Mouse (Mus musculus) bone marrow macrophage, adult 2 months (primary cell): ENCODE measurements around the gene Tlk2. TPM values are rescaled to one million over a fixed set of nuclear protein-coding genes. Genes with fewer than 3 reads are reported as not detected.

ENCODE experiments used
- H3K27ac ChIP-seq: 2 replicates; pipeline ENCODE4 v1.5.1; 2012; ENCODE audit warnings: low read depth, low read length; ENCODE audit not compliant: insufficient read depth
- H3K4me1 ChIP-seq: 2 replicates; pipeline ENCODE4 v1.6.1; 2012; ENCODE audit warnings: low read length; ENCODE audit not compliant: control insufficient read depth, insufficient read depth
- H3K4me3 ChIP-seq: 2 replicates; pipeline ENCODE4 v1.5.1; 2012; ENCODE audit warnings: mild to moderate bottlenecking, low read length, moderate library complexity; ENCODE audit not compliant: insufficient read depth
- CTCF ChIP-seq: IDR thresholded peaks from 2 replicates; pipeline ENCODE4 v1.5.1; 2012; ENCODE audit warnings: low read depth, mild to moderate bottlenecking, low read length, moderate library complexity
- POLR2A ChIP-seq: IDR thresholded peaks from 2 replicates; pipeline ENCODE4 v1.6.1; 2012; ENCODE audit warnings: mild to moderate bottlenecking, low read depth, low read length, borderline replicate concordance
- polyA plus RNA-seq: library from polyadenylated mRNA; stranded (reverse); fragments of >200 nt; gene quantifications from 2 replicates; pipeline ENCODE4 v1.2.4, GENCODE M21; 2012; ENCODE audit not compliant: missing spikeins, insufficient read depth, insufficient read length

The Tlk2 gene
- polyA plus RNA-seq, 1 experiment, result 35.3 TPM

DNA sequence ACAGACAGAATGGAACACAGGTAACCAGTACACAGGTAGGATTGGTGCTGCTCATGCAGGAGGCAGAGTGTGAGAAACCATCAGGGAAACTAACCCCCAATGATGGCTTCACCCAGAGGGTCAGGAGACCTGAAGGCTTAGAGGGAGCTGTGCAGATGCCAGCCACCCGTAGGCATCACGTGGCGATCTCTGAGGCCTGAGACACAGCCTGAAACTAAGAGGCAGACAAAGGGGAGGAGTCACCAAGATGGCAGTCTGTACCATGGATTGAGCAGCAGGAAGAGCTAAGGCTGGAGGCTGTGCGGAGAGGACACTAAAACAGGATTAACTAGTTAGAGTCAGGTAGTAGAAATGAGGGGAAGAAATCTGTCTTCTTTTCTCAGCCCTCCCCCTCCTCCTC lies 27.9 kb upstream of the Tlk2 start:
- no peak overlapping the region for H3K4me3 ChIP-seq
- H3K4me1 ChIP-seq, result peaks cover 2% of the 10 kb centered on the region; the same call in 1 of the 2 replicates
- H3K27ac ChIP-seq, result no peak overlapping the region
- TF ChIP-seq CTCF (no peak), POLR2A (no peak)

DNA sequence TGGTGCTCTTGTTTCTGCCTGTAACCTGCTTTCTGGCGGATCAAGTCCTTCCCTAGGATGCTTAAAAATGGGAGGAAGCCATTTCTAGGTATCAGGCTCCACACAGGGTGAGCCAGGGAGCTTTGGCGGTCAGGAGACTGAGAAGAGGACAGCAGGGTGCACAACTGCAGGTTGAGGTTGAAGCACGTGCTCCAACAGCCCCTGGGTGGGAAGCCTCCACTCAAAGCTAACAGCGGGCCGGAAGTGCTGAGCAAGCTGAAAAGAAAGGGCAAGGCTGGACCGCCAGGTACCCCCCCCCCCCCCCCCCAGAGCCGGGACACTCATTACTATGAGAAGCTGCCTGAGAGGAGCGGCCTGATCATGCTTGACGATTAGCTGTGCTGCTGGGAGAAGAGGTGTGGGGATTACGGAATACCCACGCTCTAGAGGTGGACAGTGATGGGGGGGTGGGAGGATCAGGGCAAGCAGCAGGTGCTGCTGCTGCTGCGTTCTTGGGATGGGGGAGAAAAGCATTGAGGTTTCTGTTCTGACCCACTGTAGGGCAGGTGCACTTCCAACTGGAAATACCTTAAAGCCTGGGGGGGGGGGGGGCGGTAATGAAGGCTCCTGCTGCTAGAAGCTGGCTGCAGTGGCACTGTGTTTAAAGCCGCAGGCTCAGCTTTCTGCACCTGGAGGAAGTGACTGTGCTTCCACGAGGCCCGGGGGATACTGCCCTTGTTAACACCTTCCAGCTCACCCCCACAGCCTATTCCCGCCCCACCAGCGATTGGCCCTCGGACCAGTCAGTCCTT lies 27.2 kb upstream of the Tlk2 start:
- H3K4me1 ChIP-seq, result peaks cover 2% of the 10 kb centered on the region; the same call in 1 of the 2 replicates
- TF ChIP-seq POLR2A, result no peak
- TF ChIP-seq CTCF, result no peak
- no peak overlapping the region for H3K27ac ChIP-seq
- H3K4me3 ChIP-seq, result no peak overlapping the region

DNA sequence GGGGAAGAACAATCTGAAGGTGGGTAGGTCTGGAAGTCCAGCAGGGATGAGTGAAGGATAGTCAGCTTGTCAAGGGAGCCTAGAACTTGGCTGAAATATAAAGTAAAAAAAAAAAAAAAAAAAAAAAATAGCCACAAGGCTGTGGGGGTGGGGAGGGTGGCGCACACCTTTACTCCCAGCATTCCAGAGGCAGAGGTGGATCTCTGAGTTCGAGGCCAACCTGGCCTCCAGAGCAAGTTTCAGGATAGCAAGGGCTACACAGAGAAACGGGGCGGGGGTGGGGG lies 26.6 kb upstream of the Tlk2 start:
- no peak overlapping the region for H3K27ac ChIP-seq
- peaks cover 2% of the 10 kb centered on the region; the same call in 1 of the 2 replicates for H3K4me1 ChIP-seq
- no peak for TF ChIP-seq CTCF
- no peak overlapping the region for H3K4me3 ChIP-seq

DNA sequence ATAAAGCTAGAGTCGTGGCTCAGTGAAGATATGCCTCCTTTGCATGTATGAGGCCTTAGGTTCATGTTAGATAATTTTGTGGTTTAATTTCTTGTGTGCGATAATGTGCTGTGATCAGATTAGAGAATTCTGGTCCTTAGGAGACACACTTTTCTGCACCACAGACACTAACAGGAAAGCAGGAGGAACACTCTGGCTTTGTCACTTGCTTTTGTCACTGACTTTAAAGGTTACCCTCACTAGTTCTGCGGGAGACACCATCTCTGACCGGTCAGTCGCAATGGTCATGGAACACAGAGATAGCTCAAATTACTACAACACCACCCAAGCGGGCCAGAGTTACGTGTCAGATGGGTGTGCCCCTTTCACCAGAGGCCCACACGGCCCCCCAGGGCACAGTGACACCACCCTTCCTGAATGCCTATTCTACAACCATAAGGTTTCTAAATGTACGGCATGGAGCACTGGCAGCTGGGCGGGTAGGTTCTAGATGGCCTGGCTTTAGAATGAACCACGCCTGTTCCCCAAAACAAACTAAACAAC lies 26.2 kb upstream of the Tlk2 start:
- no peak overlapping the region for H3K4me3 ChIP-seq
- peaks cover 2% of the 10 kb centered on the region; the same call in 1 of the 2 replicates for H3K4me1 ChIP-seq
- TF ChIP-seq CTCF (no peak), POLR2A (no peak)
- H3K27ac ChIP-seq, result no peak overlapping the region

DNA sequence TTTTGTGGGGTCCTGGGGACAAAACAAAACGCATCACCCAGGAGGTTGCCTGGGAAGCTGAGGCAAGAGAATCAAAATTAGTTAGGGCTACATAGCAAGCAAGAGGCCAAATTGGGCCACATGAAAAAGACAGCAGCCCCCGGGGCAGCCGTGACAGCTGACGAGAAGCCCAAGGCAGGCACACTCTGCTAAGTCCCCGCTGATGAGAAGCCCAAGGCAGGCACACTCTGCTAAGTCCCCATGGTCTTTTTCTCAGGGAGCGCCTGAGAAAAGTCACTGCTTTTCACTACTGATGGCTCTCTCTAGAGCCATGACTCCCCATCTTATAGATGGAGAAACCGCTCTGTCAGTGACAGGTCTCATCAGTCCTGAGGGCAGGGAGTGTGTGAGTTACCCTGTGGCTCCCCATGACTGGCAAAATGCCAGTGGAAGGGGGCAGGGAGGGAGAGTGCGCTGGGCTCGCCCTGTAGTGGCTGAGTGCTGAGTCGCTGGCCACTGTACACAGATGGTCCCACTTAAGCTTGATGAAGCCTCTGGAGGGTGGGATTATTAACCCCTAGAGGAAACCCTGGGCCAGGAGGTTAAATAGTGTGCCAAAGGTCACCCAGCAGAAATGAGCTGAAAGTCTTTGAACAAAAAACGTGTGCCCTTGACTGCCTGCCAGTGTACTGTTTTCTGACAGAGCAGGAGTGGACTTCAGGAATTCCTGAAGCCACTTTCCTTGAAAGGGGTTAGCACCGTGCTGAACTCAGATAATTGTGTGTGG lies 25.4 kb upstream of the Tlk2 start:
- no peak for TF ChIP-seq POLR2A
- no peak for TF ChIP-seq CTCF
- Histone ChIP-seq H3K27ac (no peak overlapping the region), H3K4me3 (no peak overlapping the region), H3K4me1 (peaks cover 2% of the 10 kb centered on the region; the same call in 1 of the 2 replicates)

DNA sequence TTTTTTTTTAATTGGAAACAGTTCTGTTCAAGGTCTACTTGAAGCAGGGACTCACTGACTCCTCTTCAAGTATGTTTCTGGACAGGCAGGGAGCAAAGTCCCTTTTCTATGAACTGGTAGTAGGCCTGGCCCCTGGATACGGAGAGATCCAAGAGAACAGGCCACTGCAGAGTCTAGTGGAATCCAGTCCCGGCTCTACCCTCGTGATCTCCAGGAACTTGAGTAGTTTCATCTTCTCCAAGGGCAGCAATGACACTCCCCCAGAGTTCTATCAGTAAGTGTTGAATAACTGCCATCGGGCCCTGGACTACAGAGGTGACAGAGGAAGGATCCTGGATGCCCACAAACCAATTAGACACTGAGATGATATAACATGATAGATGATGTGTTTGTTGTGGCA lies 22.7 kb upstream of the Tlk2 start:
- no peak overlapping the region for H3K4me3 ChIP-seq
- H3K4me1 ChIP-seq, result peaks cover 2% of the 10 kb centered on the region; the same call in 1 of the 2 replicates
- no peak overlapping the region for H3K27ac ChIP-seq
- TF ChIP-seq POLR2A (no peak), CTCF (no peak)

DNA sequence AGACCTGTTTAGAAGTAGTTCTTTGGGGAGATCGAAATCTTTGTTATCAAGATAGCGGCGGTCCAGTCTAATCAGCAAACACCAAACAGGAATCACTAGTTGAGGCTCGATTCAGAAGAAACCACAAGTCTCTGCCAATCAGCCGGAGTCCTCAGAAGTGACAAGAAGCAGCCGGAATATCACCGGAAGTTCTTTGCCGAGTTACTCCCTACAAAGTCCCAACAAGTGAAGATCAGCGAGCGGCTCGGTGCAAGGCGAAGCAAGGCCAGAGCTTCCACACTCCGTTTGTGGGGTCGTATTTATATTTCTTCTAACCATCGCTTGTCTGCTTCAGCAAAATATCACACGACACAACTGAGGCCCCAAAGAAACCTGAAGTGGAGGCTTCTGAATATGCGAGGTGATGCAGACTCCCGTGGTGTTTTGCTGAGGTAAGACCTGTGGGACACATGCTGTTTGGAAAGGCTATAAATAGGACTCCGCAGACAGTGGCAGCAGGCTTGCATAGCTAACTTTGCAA lies 21.8 kb upstream of the Tlk2 start:
- H3K27ac ChIP-seq, result no peak overlapping the region
- no peak overlapping the region for H3K4me3 ChIP-seq
- H3K4me1 ChIP-seq, result no peaks in the 10 kb centered on the region

DNA sequence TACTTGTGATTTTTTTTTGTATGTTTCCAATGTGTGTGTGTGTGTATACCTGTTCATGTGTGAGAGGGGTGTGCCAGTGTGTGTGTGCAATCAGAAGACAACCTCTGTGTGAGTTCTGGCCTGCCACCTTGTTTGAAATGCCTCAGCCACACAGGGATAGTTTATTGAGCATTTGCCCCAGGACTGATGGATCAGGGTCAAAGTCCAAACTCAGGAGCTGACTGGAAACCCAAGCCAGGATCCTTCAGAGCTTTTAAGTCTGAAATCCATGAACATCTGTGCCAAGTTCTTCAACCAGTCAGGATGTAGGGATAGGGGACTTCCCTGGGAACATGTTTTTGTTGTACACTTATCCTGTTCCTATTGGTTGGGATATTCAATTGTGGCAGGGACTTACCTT lies 20.6 kb upstream of the Tlk2 start:
- H3K4me3 ChIP-seq, result no peak overlapping the region
- H3K4me1 ChIP-seq, result no peaks in the 10 kb centered on the region
- TF ChIP-seq POLR2A, result no peak
- TF ChIP-seq CTCF, result no peak
- no peak overlapping the region for H3K27ac ChIP-seq

More for the DNA sequence above, 21.8 kb upstream of the Tlk2 start:
- no peak for TF ChIP-seq POLR2A
- TF ChIP-seq CTCF, result no peak

DNA sequence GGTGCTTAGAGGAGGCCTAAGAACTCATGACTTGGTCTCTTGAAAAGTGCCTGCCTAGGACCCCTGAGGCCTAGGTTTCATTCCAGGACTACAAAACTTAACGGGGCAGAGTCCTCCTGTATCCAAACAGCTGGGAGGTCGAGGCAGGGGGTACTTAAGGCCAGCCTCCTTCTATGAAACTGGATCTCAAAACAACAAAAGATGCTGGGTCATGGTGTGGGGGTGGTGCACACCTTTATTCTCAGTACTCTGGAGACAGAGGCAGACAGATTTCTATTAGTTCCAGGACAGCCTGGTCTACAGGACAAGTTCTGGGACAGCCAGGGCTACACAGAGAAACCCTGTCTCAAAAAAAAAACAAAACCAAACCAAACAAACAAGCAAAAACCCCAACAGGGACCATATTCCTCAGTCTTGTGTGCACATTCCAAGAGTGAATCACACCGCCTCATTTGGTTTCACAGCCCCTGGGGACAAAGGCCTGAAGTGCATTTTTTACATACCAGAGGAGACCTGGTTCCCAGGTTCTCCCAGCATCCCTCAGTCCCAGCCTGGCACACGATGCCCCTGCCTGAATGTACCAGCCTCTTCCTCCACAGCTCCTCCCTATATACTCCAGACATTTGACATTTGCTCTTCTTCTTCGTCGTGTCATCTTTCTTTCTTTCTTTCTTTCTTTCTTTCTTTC lies 18.8 kb upstream of the Tlk2 start:
- TF ChIP-seq CTCF, result no peak
- no peak for TF ChIP-seq POLR2A
- no peak overlapping the region for H3K4me3 ChIP-seq
- H3K27ac ChIP-seq, result no peak overlapping the region
- H3K4me1 ChIP-seq, result no peaks in the 10 kb centered on the region
